Mouse (Mus musculus) stomach, postnatal 0 days (tissue): Measurements from ENCODE around the gene Fndc10.

Source experiments
- CTCF ChIP-seq: IDR thresholded peaks from 2 replicates; pipeline ENCODE4 v1.5.1; 2016; ENCODE audit warnings: antibody characterized with exemption, low read depth, mild to moderate bottlenecking, moderate library complexity
- EP300 ChIP-seq: optimal IDR thresholded peaks from 2 replicates; pipeline ENCODE3; 2016; ENCODE audit warnings: antibody characterized with exemption

GRCm38 (mm10) chr4:155703425-155703929, 9.3 kb downstream of the Fndc10 start:
- TF ChIP-seq EP300 = no peak
- TF ChIP-seq CTCF = no peak
